Mouse (Mus musculus): ENCODE measurements around the gene Amdhd2. TPM values are rescaled to one million over a fixed set of nuclear protein-coding genes. Genes with fewer than 3 reads are reported as not detected.
A peak's percentile ranks its signal among the peaks of the same experiment; 100 is the strongest.

Amdhd2 gene
- total and polyA plus RNA-seq, 3 experiments: 0.64 TPM; not detected in 2

GRCm38 (mm10) chr17:24155742-24156141 is 7.8 kb downstream of the Amdhd2 start:
- dilution Hi-C loops (cut with MboI; ENCODE audit: extremely low pct_ligation_motif_present, extremely low pct_unique_long_range_greater_than_20kb, low sequenced_read_pairs): no loop called here
- peaks cover 2 to 20% of the 10 kb centered on the region in 2 experiments; a peak in 2 of 4 replicates for H3K4me1 ChIP-seq (ENCODE audit: control insufficient read depth in 1 of 2, insufficient read depth in 2 of 2)
- TF ChIP-seq TCF12 (IDR thresholded peaks at IDR 0.05; ENCODE audit: low read depth, low read length): no peak
- no peak for TF ChIP-seq RCOR1 (conservative IDR thresholded peaks at IDR 0.05; ENCODE audit: low read depth, low read length)
- TF ChIP-seq MYC (IDR thresholded peaks at IDR 0.05; ENCODE audit: low read depth, low read length): no peak
- TF ChIP-seq USF1 (IDR thresholded peaks at IDR 0.05; ENCODE audit: low read depth, low read length): no peak
- TF ChIP-seq ELF1 (IDR thresholded peaks at IDR 0.05; ENCODE audit: low read depth, low read length): no peak
- TF ChIP-seq USF2 (conservative IDR thresholded peaks at IDR 0.05; ENCODE audit: low read depth, low read length): no peak
- TF ChIP-seq HCFC1 (IDR thresholded peaks at IDR 0.05; ENCODE audit: low read depth, low read length): no peak
- TF ChIP-seq NRF1 (IDR thresholded peaks at IDR 0.05; ENCODE audit: low read depth, low read length): no peak
- TF ChIP-seq ZMIZ1 (IDR thresholded peaks at IDR 0.05; ENCODE audit: low read depth, low read length): no peak
- no peak for TF ChIP-seq MXI1 (IDR thresholded peaks at IDR 0.05; ENCODE audit: low read depth, low read length)
- no peak for TF ChIP-seq NELFE (IDR thresholded peaks at IDR 0.05; ENCODE audit: low read depth, low read length)
- no peak for TF ChIP-seq MAFK (IDR thresholded peaks at IDR 0.05; ENCODE audit: insufficient replicate concordance, low read length)
- no peak for TF ChIP-seq KAT2A (IDR thresholded peaks at IDR 0.05; ENCODE audit: insufficient replicate concordance, low read length)
- TF ChIP-seq PAX5 (IDR thresholded peaks at IDR 0.05; ENCODE audit: low read length): no peak
- no peak for TF ChIP-seq MEF2A (IDR thresholded peaks at IDR 0.05; ENCODE audit: borderline replicate concordance, low read depth, low read length)
- no peaks in the 10 kb centered on the region for H3K9me3 ChIP-seq (replicated peaks; ENCODE audit: low read length)
- in situ Hi-C loops (cut with MboI; ENCODE audit: low pct_ligation_motif_present, low pct_unique_long_range_greater_than_20kb, low sequenced_read_pairs): no loop called here
- DNase-seq (ENCODE audit: extremely low read depth): no peak
- H3K36me3 ChIP-seq (replicated peaks in 1 of 2; ENCODE audit: control insufficient read depth in 1 of 2, insufficient read depth in 1 of 2, low read length in 1 of 2): no peaks in the 10 kb centered on the region
- no peaks in the 10 kb centered on the region for H3K27me3 ChIP-seq (replicated peaks)
- no peaks in the 10 kb centered on the region for H3K79me2 ChIP-seq (replicated peaks; ENCODE audit: control insufficient read depth, extremely low read depth, insufficient read depth, poor library complexity, severe bottlenecking)
- H3K27ac ChIP-seq (ENCODE audit: insufficient read depth, low read depth): no peak overlapping the region
- H3K9ac ChIP-seq (ENCODE audit: insufficient read depth, low read depth): no peak overlapping the region
- no peak overlapping the region for H3K4me3 ChIP-seq (replicated peaks in 1 of 3; ENCODE audit: low read depth in 2 of 3, low read length in 2 of 3, poor library complexity in 1 of 3)
- no peak overlapping the region for H3K4me2 ChIP-seq (ENCODE audit: insufficient read depth, low read depth, poor library complexity, severe bottlenecking)

GRCm38 (mm10) chr17:24154463-24154862 is 9.1 kb downstream of the Amdhd2 start:
- Histone ChIP-seq H3K27me3 (replicated peaks) (no peaks in the 10 kb centered on the region), H3K27ac (ENCODE audit: insufficient read depth, low read depth) (no peak overlapping the region), H3K79me2 (replicated peaks; ENCODE audit: control insufficient read depth, extremely low read depth, insufficient read depth, poor library complexity, severe bottlenecking) (no peaks in the 10 kb centered on the region), H3K9ac (ENCODE audit: insufficient read depth, low read depth) (no peak overlapping the region), H3K9me3 (replicated peaks; ENCODE audit: low read length) (no peaks in the 10 kb centered on the region), H3K4me3 (replicated peaks in 1 of 3; ENCODE audit: low read depth in 2 of 3, low read length in 2 of 3, poor library complexity in 1 of 3) (no peak overlapping the region), H3K4me2 (ENCODE audit: insufficient read depth, low read depth, poor library complexity, severe bottlenecking) (no peak overlapping the region), H3K4me1 (ENCODE audit: control insufficient read depth in 1 of 2, insufficient read depth in 2 of 2) (peaks cover 2 to 20% of the 10 kb centered on the region in 2 experiments; a peak in 2 of 4 replicates), H3K36me3 (replicated peaks in 1 of 2; ENCODE audit: control insufficient read depth in 1 of 2, insufficient read depth in 1 of 2, low read length in 1 of 2) (no peaks in the 10 kb centered on the region)
- DNase-seq (ENCODE audit: extremely low read depth): no peak
- dilution Hi-C loops (cut with MboI; ENCODE audit: extremely low pct_ligation_motif_present, extremely low pct_unique_long_range_greater_than_20kb, low sequenced_read_pairs): no loop called here
- in situ Hi-C loops (cut with MboI; ENCODE audit: low pct_ligation_motif_present, low pct_unique_long_range_greater_than_20kb, low sequenced_read_pairs): no loop called here
- TF ChIP-seq EP300 (IDR thresholded peaks at IDR 0.05; ENCODE audit: low read length) (no peak), TBP (conservative IDR thresholded peaks at IDR 0.05; ENCODE audit: low read depth, low read length) (no peak), POLR2A (IDR thresholded peaks at IDR 0.05; ENCODE audit: low read depth, low read length) (no peak), BHLHE40 (IDR thresholded peaks at IDR 0.05; ENCODE audit: low read depth, low read length) (peak; percentile 37; the same call in 1 of the 2 replicates), ETS1 (conservative IDR thresholded peaks at IDR 0.05; ENCODE audit: low read depth, low read length) (no peak), MAFK (IDR thresholded peaks at IDR 0.05; ENCODE audit: insufficient replicate concordance, low read length) (no peak)
